Mouse (Mus musculus) heart, embryonic 11.5 days (tissue): ENCODE results near the gene Rasal2. TPM values are rescaled to one million over a fixed set of nuclear protein-coding genes. Genes with fewer than 3 reads are reported as not detected.

Experiments used
- ATAC-seq: fragments of 200-750 bp; cut with Nextera tagmentation; replicated peaks from 2 replicates; pipeline ENCODE4 v1.8.0; 2017; ENCODE audit warnings: moderate library complexity; ENCODE audit not compliant: insufficient number of reproducible peaks, low FRiP score, low TSS enrichment
- H3K27ac ChIP-seq: fragments of 300-500 bp; sonication (generic); 2 replicates; pipeline ENCODE4 v1.5.1; 2014; ENCODE audit warnings: mild to moderate bottlenecking, low read depth, low read length
- H3K27me3 ChIP-seq: fragments of 300-500 bp; sonication (generic); 2 replicates; pipeline ENCODE4 v1.6.1; 2014; ENCODE audit warnings: mild to moderate bottlenecking, low read length, mixed read lengths; ENCODE audit not compliant: control insufficient read depth, insufficient read depth
- H3K36me3 ChIP-seq: fragments of 300-500 bp; sonication (generic); 2 replicates; pipeline ENCODE4 v1.6.1; 2014; ENCODE audit warnings: mild to moderate bottlenecking, low read length, moderate library complexity, mixed read lengths; ENCODE audit not compliant: control insufficient read depth, insufficient read depth
- H3K4me1 ChIP-seq: fragments of 300-500 bp; sonication (generic); 2 replicates; pipeline ENCODE4 v1.6.1; 2014; ENCODE audit warnings: low read length; ENCODE audit not compliant: control insufficient read depth, insufficient read depth
- H3K4me2 ChIP-seq: fragments of 300-500 bp; sonication (generic); 2 replicates; pipeline ENCODE4 v1.6.1; 2014; ENCODE audit warnings: mild to moderate bottlenecking, moderate library complexity
- H3K4me3 ChIP-seq: fragments of 300-500 bp; sonication (generic); 2 replicates; pipeline ENCODE4 v1.5.1; 2014; ENCODE audit warnings: low read depth, low read length
- H3K9ac ChIP-seq: fragments of 300-500 bp; sonication (generic); 2 replicates; pipeline ENCODE4 v1.6.1; 2014; ENCODE audit warnings: mild to moderate bottlenecking, low read depth, low read length, moderate library complexity
- H3K9me3 ChIP-seq: fragments of 300-500 bp; sonication (generic); replicated peaks from 2 replicates; pipeline ENCODE4 v1.6.1; 2016; ENCODE audit warnings: low read length; ENCODE audit not compliant: control insufficient read depth
- WGBS: fragments of 180-500 bp; shearing (Covaris S2); extraction: QIAGEN DNeasy Blood & Tissue Kit; methylation state at CpG from one replicate; pipeline ENCODE4 v1.1.7; 2014; ENCODE audit not compliant: insufficient replicate concordance; 5-methylcytosine and 5-hydroxymethylcytosine counted together
- polyA plus RNA-seq: library from polyadenylated mRNA; unstranded; fragments of >200 nt; fragmentation: Nextera tagmentation; extraction: Ambion mirVana; gene quantifications from 2 replicates; pipeline ENCODE4 v1.2.1, GENCODE M21; 2014

Gene Rasal2
- polyA plus RNA-seq, 1 experiment from 2014 or later, result 16.4 TPM

DNA sequence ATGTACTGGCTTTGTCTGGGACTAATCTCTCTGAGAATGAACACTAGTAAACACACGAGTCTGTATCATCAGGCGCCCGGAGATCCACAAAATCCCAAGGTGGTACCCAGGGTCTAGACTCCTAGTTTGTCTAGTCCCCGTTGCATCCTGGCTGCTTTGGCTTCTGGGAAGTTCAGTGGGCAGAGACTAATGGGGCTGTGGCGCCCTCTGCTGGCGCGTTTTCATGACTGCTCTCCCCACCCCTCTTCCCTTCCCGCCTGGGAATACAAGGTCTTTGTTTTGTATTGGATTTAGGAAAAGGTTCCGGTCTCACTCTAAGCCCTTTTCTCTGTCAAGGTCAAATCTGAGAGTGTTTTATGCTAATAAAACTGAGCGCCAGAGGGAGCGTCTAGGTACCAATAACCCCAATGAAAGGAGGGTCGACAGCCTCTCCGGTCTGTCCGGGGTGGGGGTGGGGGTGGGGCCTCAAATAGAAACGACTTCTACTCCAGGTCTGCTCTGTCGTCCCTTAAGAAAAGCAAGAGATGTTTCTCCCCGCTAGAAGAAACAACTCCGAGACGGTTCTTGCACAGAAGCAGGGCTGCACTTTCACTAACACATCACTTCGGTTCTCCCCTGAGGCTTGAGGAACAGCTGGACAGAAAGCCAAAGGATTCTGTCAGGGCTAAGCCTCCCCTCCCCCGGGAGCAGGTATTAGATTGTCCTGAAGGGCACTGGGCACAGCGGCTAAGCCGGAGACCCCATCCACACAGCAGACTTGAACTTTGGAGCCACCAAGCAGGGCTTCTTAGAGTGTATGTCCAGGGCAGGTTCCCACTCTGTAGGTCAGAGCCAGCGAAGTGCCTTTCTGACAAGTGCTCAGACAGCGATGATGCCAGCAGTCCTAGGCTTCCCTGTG, 326.0 kb downstream of the Rasal2 start:
- H3K27me3 ChIP-seq, result no peaks in the 10 kb centered on the region
- no peaks in the 10 kb centered on the region for H3K9me3 ChIP-seq
- peak overlapping the region; percentile 35; the same call in 1 of the 2 replicates for H3K27ac ChIP-seq
- peak overlapping the region; percentile 74 for H3K4me2 ChIP-seq
- 8% methylated on average over 25 of the region's 25 CpGs for WGBS
- H3K9ac ChIP-seq, result peak overlapping the region; percentile 74
- peak overlapping the region; percentile 46 for H3K4me3 ChIP-seq
- H3K4me1 ChIP-seq, result 0 out of 2 replicates have a peak, but pooled peaks cover 4% of the 10 kb centered on the region
- ATAC-seq, result no peak
- H3K36me3 ChIP-seq, result no peaks in the 10 kb centered on the region

Other genes with a start within 250 kb of the Rasal2 start
- 32.6 TPM in 2 replicates for gene Cryzl2, start 46.0 kb upstream of the Rasal2 start, polyA plus RNA-seq
- gene Sec16b, start 94.1 kb upstream of the Rasal2 start, polyA plus RNA-seq, result 0.74 and 1.9 TPM in 2 replicates